Mouse (Mus musculus) C2C12 (cell line): Measurements from ENCODE around the gene Kiss1r. TPM values are rescaled to one million over a fixed set of nuclear protein-coding genes. Genes with fewer than 3 reads are reported as not detected.

ENCODE experiments used
- H3K27me3 ChIP-seq: one replicate; pipeline ENCODE4 v1.6.1; 2011; ENCODE audit not compliant: control insufficient read depth, insufficient read depth, insufficient read length
- H3K36me3 ChIP-seq: one replicate; pipeline ENCODE4 v1.6.1; 2011; ENCODE audit not compliant: control insufficient read depth, insufficient read depth
- H3K4me3 ChIP-seq: one replicate; pipeline ENCODE4 v1.5.1; 2011; ENCODE audit warnings: mild to moderate bottlenecking, control low read depth; ENCODE audit not compliant: poor library complexity, insufficient read depth, severe bottlenecking
- H3K79me2 ChIP-seq: one replicate; pipeline ENCODE4 v1.6.1; 2011; ENCODE audit not compliant: control insufficient read depth, insufficient read depth
- H3K79me3 ChIP-seq: one replicate; pipeline ENCODE4 v1.6.1; 2011; ENCODE audit warnings: low read depth, control low read depth
- H3ac ChIP-seq: one replicate; pipeline ENCODE3; 2011; ENCODE audit warnings: low read depth; ENCODE audit not compliant: control insufficient read depth, insufficient read length
- CEBPB ChIP-seq: IDR thresholded peaks from one replicate; pipeline ENCODE4 v1.6.1; 2011; ENCODE audit warnings: low read depth, mild to moderate bottlenecking, control low read depth, moderate library complexity
- CTCF ChIP-seq: IDR thresholded peaks from one replicate; pipeline ENCODE4 v1.5.1; 2011; ENCODE audit not compliant: control insufficient read depth, insufficient read depth, insufficient read length
- FOSL1 ChIP-seq: IDR thresholded peaks from one replicate; pipeline ENCODE4 v1.8.0; 2011; ENCODE audit warnings: mild to moderate bottlenecking, low read length; ENCODE audit not compliant: poor library complexity, insufficient read depth, severe bottlenecking
- MAX ChIP-seq: IDR thresholded peaks from one replicate; pipeline ENCODE4 v1.6.1; 2011; ENCODE audit warnings: mild to moderate bottlenecking, control low read depth
- MYOD1 ChIP-seq: IDR thresholded peaks from one replicate; pipeline ENCODE4 v1.6.1; 2011; ENCODE audit warnings: low read depth; ENCODE audit not compliant: control insufficient read depth, insufficient read length
- MYOG ChIP-seq: IDR thresholded peaks from one replicate; pipeline ENCODE4 v1.6.1; 2011; ENCODE audit not compliant: control insufficient read depth, insufficient read length; ENCODE audit errors: extremely low read depth
- USF1 ChIP-seq: IDR thresholded peaks from one replicate; pipeline ENCODE4 v1.6.1; 2011; ENCODE audit warnings: low read depth, mild to moderate bottlenecking, control low read depth, moderate library complexity
- polyA plus RNA-seq: library from polyadenylated mRNA; unstranded; fragments of >200 nt; fragmentation: generic; extraction: Trizol; gene quantifications from one replicate; pipeline ENCODE4 v1.2.1, GENCODE M21; 2012; ENCODE audit warnings: missing spikeins

Gene Kiss1r
- polyA plus RNA-seq, 1 experiment, result 0.13 TPM

- Histone ChIP-seq H3K27me3 (peaks cover 17% of the 10 kb centered on the region), H3K36me3 (no peaks in the 10 kb centered on the region), H3K4me3 (no peak overlapping the region), H3K79me2 (no peaks in the 10 kb centered on the region), H3K79me3 (no peaks in the 10 kb centered on the region), H3ac (no peak overlapping the region)
- TF ChIP-seq MAX (peak; percentile 22), CEBPB (no peak), CTCF (peak; percentile 98), FOSL1 (no peak), USF1 (no peak), MYOG (no peak), MYOD1 (no peak)
Observed at GRCm38 (mm10) chr10:79924998-79925784, 8.4 kb downstream of the Kiss1r start.

- no peak for TF ChIP-seq MYOG
- TF ChIP-seq MAX, result no peak
- TF ChIP-seq USF1, result no peak
- TF ChIP-seq MYOD1, result no peak
- no peak for TF ChIP-seq CTCF
- no peak for TF ChIP-seq CEBPB
- no peak for TF ChIP-seq FOSL1
- peak overlapping the region; percentile 50 for H3ac ChIP-seq
- H3K27me3 ChIP-seq, result peaks cover 10% of the 10 kb centered on the region
- no peaks in the 10 kb centered on the region for H3K79me3 ChIP-seq
- H3K36me3 ChIP-seq, result no peaks in the 10 kb centered on the region
- peak overlapping the region; percentile 55 for H3K4me3 ChIP-seq
- no peaks in the 10 kb centered on the region for H3K79me2 ChIP-seq
Observed at GRCm38 (mm10) chr10:79925785-79926490, 9.2 kb downstream of the Kiss1r start.

- Histone ChIP-seq H3K4me3 (peak within 1 kb of the TSS; percentile 55), H3K79me3 (no peaks in the 10 kb centered on the region), H3ac (peak within 1 kb of the TSS; percentile 50), H3K79me2 (no peaks in the 10 kb centered on the region), H3K36me3 (no peaks in the 10 kb centered on the region), H3K27me3 (peaks cover 2% of the 10 kb centered on the region)
- TF ChIP-seq MAX (no peak), MYOG (no peak), MYOD1 (no peak), FOSL1 (no peak), CEBPB (no peak), USF1 (no peak), CTCF (no peak)
Observed at GRCm38 (mm10) chr10:79926491-79927323, 9.9 kb downstream of the Kiss1r start, which contains the start of gene Arid3a. Arid3a (plus strand) TSS chr10:79927043.

- H3K27me3 ChIP-seq, result no peaks in the 10 kb centered on the region
Observed at GRCm38 (mm10) chr10:79927324-79928029, 10.7 kb downstream of the Kiss1r start.

More at GRCm38 (mm10) chr10:79927324-79928029, 10.7 kb downstream of the Kiss1r start:
- no peak for TF ChIP-seq FOSL1
- TF ChIP-seq CEBPB, result no peak
- TF ChIP-seq CTCF, result no peak
- no peak for TF ChIP-seq MAX
- no peak for TF ChIP-seq MYOD1
- no peak for TF ChIP-seq USF1
- no peak for TF ChIP-seq MYOG
- Histone ChIP-seq H3K4me3 (peak overlapping the region; percentile 55), H3K79me3 (no peaks in the 10 kb centered on the region), H3K36me3 (no peaks in the 10 kb centered on the region), H3ac (peak overlapping the region; percentile 36), H3K79me2 (no peaks in the 10 kb centered on the region)
